In the genomic region with DNA sequence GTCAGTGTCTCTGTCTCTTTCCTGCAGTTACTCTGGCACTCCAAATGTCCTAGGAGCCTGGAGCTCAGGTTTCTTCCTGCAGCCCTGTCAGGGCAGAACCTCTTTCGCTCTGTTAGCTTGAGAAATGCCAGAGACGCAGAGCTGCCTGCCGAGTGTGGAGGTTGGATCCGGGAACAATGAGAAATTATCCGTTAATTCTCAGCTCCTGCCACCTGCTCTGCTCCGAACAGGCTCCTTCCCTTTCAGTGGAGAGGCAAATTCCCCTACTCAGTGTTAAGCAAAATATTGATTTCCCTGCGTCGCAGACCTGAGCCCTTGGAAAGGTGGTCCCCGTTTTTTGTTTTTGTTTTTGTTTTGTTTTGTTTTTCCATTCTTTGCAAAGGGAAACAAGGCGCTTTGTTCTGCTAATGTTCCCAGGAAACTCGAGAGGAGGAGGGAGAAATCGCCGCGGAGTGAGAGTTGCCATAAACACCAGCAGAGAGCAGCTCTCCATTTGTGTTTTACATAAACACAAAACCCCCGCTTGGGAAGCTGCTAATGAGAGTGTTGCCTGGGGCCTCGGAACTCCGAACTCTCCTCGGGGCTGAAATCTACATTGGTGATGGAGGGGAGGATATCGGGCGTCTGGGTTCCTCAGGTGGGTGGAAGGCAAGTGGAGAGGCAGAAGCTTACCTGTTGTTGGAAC, we compare ENCODE assay signal across 8 mouse cellular contexts. TPM values are rescaled to one million over a fixed set of nuclear protein-coding genes. Genes with fewer than 3 reads are reported as not detected.
DNase-seq lines count a peak whose midpoint lies in the region; ATAC-seq lines count a peak whose summit lies in the region.

No protein-coding gene starts in this region.

- peaks cover 50% of the 10 kb centered on the region for H3K27me3 ChIP-seq in embryonic facial prominence, embryonic 11.5 days (ENCODE audit: control insufficient read depth, insufficient read depth, low read length)
- peaks cover 74% of the 10 kb centered on the region for H3K27me3 ChIP-seq in limb, embryonic 10.5 days (ENCODE audit: low read depth, poor library complexity, severe bottlenecking)

- no peak overlapping the region for H3K4me3 ChIP-seq in embryonic facial prominence, embryonic 11.5 days (ENCODE audit: low read depth, low read length)
- 0 out of 2 replicates have a peak overlapping the region, but pooled peaks have one; percentile 2 for H3K4me3 ChIP-seq in limb, embryonic 10.5 days

- peaks cover 10% of the 10 kb centered on the region for H3K4me1 ChIP-seq in embryonic facial prominence, embryonic 11.5 days (ENCODE audit: control insufficient read depth, insufficient read depth, low read length)
- peaks cover 36% of the 10 kb centered on the region for H3K4me1 ChIP-seq in limb, embryonic 10.5 days

- WGBS in embryonic facial prominence, embryonic 11.5 days: 2% methylated on average over 20 of the region's 20 CpGs
- WGBS in limb, embryonic 10.5 days: 2% methylated on average over 20 of the region's 20 CpGs

- H3K9ac ChIP-seq in embryonic facial prominence, embryonic 11.5 days (replicated peaks; ENCODE audit: low read length): no peak overlapping the region

- H3K36me3 ChIP-seq in embryonic facial prominence, embryonic 11.5 days (replicated peaks; ENCODE audit: control insufficient read depth, insufficient read depth, low read depth, low read length): no peaks in the 10 kb centered on the region
- no peaks in the 10 kb centered on the region for H3K36me3 ChIP-seq in limb, embryonic 10.5 days

- peak; percentile 23 for DNase-seq in left cerebral cortex, postnatal 4 days
- no peak for DNase-seq in left cerebral cortex, adult 18-20 months (ENCODE audit: low spot score in 2 of 2)
- peak; percentile 28 for DNase-seq in embryonic facial prominence, embryonic 11.5 days (ENCODE audit: low spot score)
- no peak for DNase-seq in limb, embryonic 10.5 days (ENCODE audit: low spot score)
- peak; percentile 54 for DNase-seq in retina, embryonic 14.5 days (ENCODE audit: low spot score)
- no peak for DNase-seq in thymus, postnatal 25 days
- no peak for DNase-seq in layer of hippocampus, adult 11-12 months (ENCODE audit: low spot score)
- DNase-seq in kidney, adult 8-10 months: no peak

- peak overlapping the region; percentile 24 for H3K4me2 ChIP-seq in embryonic facial prominence, embryonic 11.5 days (ENCODE audit: low read depth, low read length)

- H3K27ac ChIP-seq in embryonic facial prominence, embryonic 11.5 days (replicated peaks; ENCODE audit: low read depth, low read length): no peak overlapping the region
- H3K27ac ChIP-seq in limb, embryonic 10.5 days: no peak overlapping the region

- intact Hi-C loops in left cerebral cortex, postnatal 4 days (cut with DNase I): no loop called here

- H3K9me3 ChIP-seq in embryonic facial prominence, embryonic 11.5 days (replicated peaks; ENCODE audit: control insufficient read depth, low read length): no peaks in the 10 kb centered on the region
- no peaks in the 10 kb centered on the region for H3K9me3 ChIP-seq in limb, embryonic 10.5 days (replicated peaks)

- ATAC-seq in embryonic facial prominence, embryonic 11.5 days (replicated peaks; ENCODE audit: insufficient number of reproducible peaks, low FRiP score, low TSS enrichment, low read depth): no peak

RNA-seq across cellular contexts. Expression of a gene that starts 1.8 kb away (rescaled TPM):
- total RNA-seq in left cerebral cortex, postnatal 4 days (2021): 10 to 100 TPM; 25.8 to 26.9 TPM
- total RNA-seq in left cerebral cortex, adult 18-20 months (2021): 10 to 100 TPM; 15.6 to 17.8 TPM
- 3.2 and 4.5 TPM in 2 replicates for polyA plus RNA-seq in embryonic facial prominence, embryonic 11.5 days (2014; fragmentation: Nextera tagmentation; extraction: Ambion mirVana)
- 0.09 and 0.36 TPM in 2 replicates for polyA plus RNA-seq in limb, embryonic 10.5 days (2016; fragmentation: Nextera tagmentation; extraction: Ambion mirVana)

Comparison
In these comparisons a context has a peak if more than half of its experiments do, and no peak if none do; other contexts are left out.
1. DNase-seq: peak in left cerebral cortex, postnatal 4 days (single experiment), embryonic facial prominence, embryonic 11.5 days (single experiment) and retina, embryonic 14.5 days (single experiment); none in left cerebral cortex, adult 18-20 months (0 of 2), limb, embryonic 10.5 days (single experiment), thymus, postnatal 25 days (single experiment), layer of hippocampus, adult 11-12 months (single experiment) and kidney, adult 8-10 months (0 of 2).